29 mouse cellular contexts compared by ENCODE assay signal in genomic region chr5:149520806-149521205, GRCm38 (mm10). TPM values are rescaled to one million over a fixed set of nuclear protein-coding genes. Genes with fewer than 3 reads are reported as not detected.
A peak's percentile ranks its signal among the peaks of the same experiment; 100 is the strongest.
DNase-seq lines count a peak whose midpoint lies in the region; ATAC-seq and TF ChIP-seq lines count a peak whose summit lies in the region.
"Had no signal": no experiment of that assay in that cellular context is flagged by ENCODE, and none has a peak within 500 bp of the region (broad histone marks: within the 10 kb centered on the region; RNA-seq: fewer than 3 reads in every experiment).

No protein-coding gene starts in this region.

- TF ChIP-seq POLR2A in CH12.LX (IDR thresholded peaks at IDR 0.05; ENCODE audit: low read depth, low read length): no peak

- H3K9me3 ChIP-seq in hindbrain, embryonic 10.5 days: no peaks in the 10 kb centered on the region
- no peaks in the 10 kb centered on the region for H3K9me3 ChIP-seq in hindbrain, embryonic 14.5 days (ENCODE audit: control insufficient read depth, low read length)
- peaks cover 4% of the 10 kb centered on the region for H3K9me3 ChIP-seq in CH12.LX (replicated peaks; ENCODE audit: low read length)
- no peaks in the 10 kb centered on the region for H3K9me3 ChIP-seq in midbrain, embryonic 16.5 days (replicated peaks; ENCODE audit: control insufficient read depth, low read length, poor library complexity, severe bottlenecking)
- H3K9me3 ChIP-seq: embryonic facial prominence, embryonic 13.5 days; forebrain, embryonic 15.5 days; heart, embryonic 10.5 days; hindbrain, embryonic 13.5 days had no signal

- H3K9ac ChIP-seq in hindbrain, embryonic 14.5 days: no peak overlapping the region
- no peak overlapping the region for H3K9ac ChIP-seq in CH12.LX (ENCODE audit: insufficient read depth, low read depth)
- H3K9ac ChIP-seq in midbrain, embryonic 16.5 days (ENCODE audit: low read depth, low read length): no peak overlapping the region
- H3K9ac ChIP-seq: embryonic facial prominence, embryonic 13.5 days; forebrain, embryonic 15.5 days; hindbrain, embryonic 13.5 days had no signal

- in situ Hi-C loops in CH12.LX (cut with MboI; ENCODE audit: low pct_ligation_motif_present, low pct_unique_long_range_greater_than_20kb, low sequenced_read_pairs): loop anchor here (10.0 kb wide), 1 partner anchor 66 kb away; no protein-coding TSS in a partner anchor

- DNase-seq in hindbrain, embryonic 10.5 days (ENCODE audit: low spot score): no peak
- no peak for DNase-seq in hindbrain, embryonic 14.5 days (ENCODE audit: low spot score)
- peak; percentile 48 for DNase-seq in CH12.LX (ENCODE audit: extremely low read depth)
- no peak for DNase-seq in kidney, postnatal 14 days
- DNase-seq: adrenal gland, postnatal 10 days; B cell, adult 2 months; cerebellum, adult 18-20 months; cerebellum, adult 9-10 months; cerebellum, postnatal 14 days; gastrocnemius, postnatal 10 days; gastrocnemius, postnatal 36 days; heart, adult 2 months; kidney, adult 18-20 months had no signal

- TF ChIP-seq RAD21 in CH12.LX (IDR thresholded peaks at IDR 0.05; ENCODE audit: low read depth, low read length): no peak

- WGBS in hindbrain, embryonic 10.5 days: 85% methylated on average over 5 of the region's 5 CpGs
- WGBS in hindbrain, embryonic 14.5 days: 90% methylated on average over 5 of the region's 5 CpGs
- WGBS in midbrain, embryonic 16.5 days: 83% methylated on average over 5 of the region's 5 CpGs

- no peak for TF ChIP-seq CTCF in CH12.LX (conservative IDR thresholded peaks at IDR 0.05 in 1 of 2, IDR thresholded peaks at IDR 0.05 in 1 of 2; ENCODE audit: low read depth in 2 of 2, low read length in 2 of 2)

- ATAC-seq in hindbrain, embryonic 14.5 days (ENCODE audit: low FRiP score): no peak
- peak; percentile 29; the same call in 1 of the 2 replicates for ATAC-seq in common myeloid progenitor, adult 5-6 weeks (replicated peaks; ENCODE audit: low read depth, poor library complexity, severe bottlenecking)
- no peak for ATAC-seq in midbrain, embryonic 16.5 days
- ATAC-seq: forebrain, embryonic 15.5 days; hindbrain, postnatal 0 days; inflammation-experienced regulatory T-cells, adult 6 months; intestine, embryonic 16.5 days had no signal

- H3K27ac ChIP-seq in hindbrain, embryonic 10.5 days: peak overlapping the region; percentile 45; the same call in 1 of the 2 replicates
- no peak overlapping the region for H3K27ac ChIP-seq in hindbrain, embryonic 14.5 days
- no peak overlapping the region for H3K27ac ChIP-seq in CH12.LX (ENCODE audit: insufficient read depth, low read depth)
- H3K27ac ChIP-seq in midbrain, embryonic 16.5 days (ENCODE audit: low read length): no peak overlapping the region
- H3K27ac ChIP-seq: embryonic facial prominence, embryonic 13.5 days; forebrain, embryonic 15.5 days; heart, adult 2 months; heart, embryonic 10.5 days; heart, embryonic 13.5 days; hindbrain, postnatal 0 days had no signal

- H3K36me3 ChIP-seq in hindbrain, embryonic 10.5 days: no peaks in the 10 kb centered on the region
- no peaks in the 10 kb centered on the region for H3K36me3 ChIP-seq in hindbrain, embryonic 14.5 days (replicated peaks; ENCODE audit: control insufficient read depth, insufficient read depth)
- no peaks in the 10 kb centered on the region for H3K36me3 ChIP-seq in CH12.LX (replicated peaks in 1 of 2; ENCODE audit: control insufficient read depth in 1 of 2, insufficient read depth in 1 of 2, low read length in 1 of 2)
- no peaks in the 10 kb centered on the region for H3K36me3 ChIP-seq in midbrain, embryonic 16.5 days (ENCODE audit: control insufficient read depth, insufficient read depth, low read length)
- H3K36me3 ChIP-seq: embryonic facial prominence, embryonic 13.5 days; forebrain, embryonic 15.5 days; heart, embryonic 10.5 days; heart, embryonic 13.5 days; hindbrain, embryonic 13.5 days had no signal

- dilution Hi-C loops in CH12.LX (cut with MboI; ENCODE audit: extremely low pct_ligation_motif_present, extremely low pct_unique_long_range_greater_than_20kb, low sequenced_read_pairs): no loop called here

- no peak overlapping the region for H3K4me3 ChIP-seq in hindbrain, embryonic 10.5 days
- H3K4me3 ChIP-seq in hindbrain, embryonic 14.5 days (replicated peaks; ENCODE audit: low read length): no peak overlapping the region
- H3K4me3 ChIP-seq in CH12.LX (replicated peaks in 1 of 3; ENCODE audit: low read depth in 2 of 3, low read length in 2 of 3, poor library complexity in 1 of 3): no peak overlapping the region
- no peak overlapping the region for H3K4me3 ChIP-seq in midbrain, embryonic 16.5 days (ENCODE audit: low read depth, low read length)
- H3K4me3 ChIP-seq: embryonic facial prominence, embryonic 13.5 days; forebrain, embryonic 15.5 days; heart, adult 2 months; heart, embryonic 10.5 days; heart, embryonic 13.5 days; hindbrain, embryonic 13.5 days had no signal

- no peak overlapping the region for H3K4me2 ChIP-seq in hindbrain, embryonic 14.5 days (replicated peaks)
- H3K4me2 ChIP-seq in CH12.LX (ENCODE audit: insufficient read depth, low read depth, poor library complexity, severe bottlenecking): peak overlapping the region; percentile 6; the same call in 1 of the 2 replicates
- H3K4me2 ChIP-seq in midbrain, embryonic 16.5 days (ENCODE audit: low read length): no peak overlapping the region
- H3K4me2 ChIP-seq: embryonic facial prominence, embryonic 13.5 days; forebrain, embryonic 15.5 days; heart, embryonic 13.5 days; hindbrain, embryonic 13.5 days had no signal

- peaks cover 25% of the 10 kb centered on the region for H3K4me1 ChIP-seq in hindbrain, embryonic 10.5 days (replicated peaks)
- H3K4me1 ChIP-seq in hindbrain, embryonic 14.5 days (replicated peaks; ENCODE audit: control insufficient read depth, insufficient read depth, low read length): peaks cover 12% of the 10 kb centered on the region; the same call in 1 of the 2 replicates
- H3K4me1 ChIP-seq in CH12.LX (ENCODE audit: control insufficient read depth in 1 of 2, insufficient read depth in 2 of 2): peaks cover 7 to 42% of the 10 kb centered on the region in 2 experiments
- H3K4me1 ChIP-seq in midbrain, embryonic 16.5 days (ENCODE audit: control insufficient read depth, insufficient read depth, low read length): peaks cover 23% of the 10 kb centered on the region

- H3K27me3 ChIP-seq in hindbrain, embryonic 10.5 days (ENCODE audit: insufficient read depth, poor library complexity, severe bottlenecking): peaks cover 4% of the 10 kb centered on the region; the same call in 1 of the 2 replicates
- no peaks in the 10 kb centered on the region for H3K27me3 ChIP-seq in hindbrain, embryonic 14.5 days (ENCODE audit: control insufficient read depth, insufficient read depth, low read length)
- H3K27me3 ChIP-seq in CH12.LX (replicated peaks): no peaks in the 10 kb centered on the region
- no peaks in the 10 kb centered on the region for H3K27me3 ChIP-seq in midbrain, embryonic 16.5 days (ENCODE audit: control insufficient read depth, insufficient read depth, low read depth, low read length)
- H3K27me3 ChIP-seq: embryonic facial prominence, embryonic 13.5 days; forebrain, embryonic 15.5 days had no signal

- TF ChIP-seq EP300 in CH12.LX (IDR thresholded peaks at IDR 0.05; ENCODE audit: low read length): 0 out of 2 replicates have a peak, but pooled peaks have one; percentile 13

- H3K79me2 ChIP-seq in CH12.LX (replicated peaks; ENCODE audit: control insufficient read depth, extremely low read depth, insufficient read depth, poor library complexity, severe bottlenecking): no peaks in the 10 kb centered on the region

TF ChIP-seq in CH12.LX, 34 proteins besides CTCF, POLR2A, EP300 and RAD21:
- TF ChIP-seq PAX5 (IDR thresholded peaks at IDR 0.05; ENCODE audit: low read length): no peak
- TF ChIP-seq SMC3 (IDR thresholded peaks at IDR 0.05; ENCODE audit: low read depth, low read length): no peak
- no peak for TF ChIP-seq MAZ (IDR thresholded peaks at IDR 0.05; ENCODE audit: low read depth, low read length)
- no peak for TF ChIP-seq BHLHE40 (IDR thresholded peaks at IDR 0.05; ENCODE audit: low read depth, low read length)
- TF ChIP-seq UBTF (IDR thresholded peaks at IDR 0.05; ENCODE audit: low read depth, low read length): no peak
- TF ChIP-seq ZC3H11A (IDR thresholded peaks at IDR 0.05; ENCODE audit: low read depth, low read length): no peak
- TF ChIP-seq RCOR1 (conservative IDR thresholded peaks at IDR 0.05; ENCODE audit: low read depth, low read length): no peak
- no peak for TF ChIP-seq SIN3A (IDR thresholded peaks at IDR 0.05; ENCODE audit: low read length)
- no peak for TF ChIP-seq MAX (IDR thresholded peaks at IDR 0.05; ENCODE audit: low read length)
- no peak for TF ChIP-seq ZMIZ1 (IDR thresholded peaks at IDR 0.05; ENCODE audit: low read depth, low read length)
- TF ChIP-seq ELF1 (IDR thresholded peaks at IDR 0.05; ENCODE audit: low read depth, low read length): no peak
- TF ChIP-seq E2F4 (IDR thresholded peaks at IDR 0.05; ENCODE audit: insufficient replicate concordance, low read depth, low read length): no peak
- no peak for TF ChIP-seq NELFE (IDR thresholded peaks at IDR 0.05; ENCODE audit: low read depth, low read length)
- TF ChIP-seq TCF12 (IDR thresholded peaks at IDR 0.05; ENCODE audit: low read depth, low read length): no peak
TF ChIP-seq in CH12.LX: peak in this region for 0.

RNA-seq across cellular contexts. Expression of gene Wdr95, which starts 7.7 kb away (rescaled TPM):
- polyA plus RNA-seq in hindbrain, embryonic 10.5 days (2016; fragmentation: Nextera tagmentation; extraction: Ambion mirVana): 0.08 TPM in 1 of 2 replicates, not detected in the other
- polyA plus RNA-seq in hindbrain, embryonic 14.5 days (2014; fragmentation: Nextera tagmentation; extraction: Ambion mirVana): 0.36 TPM in 1 of 2 replicates, not detected in the other
- total RNA-seq in CH12.LX (2012; rRNA removed) (not detected in 2 replicates), CH12.LX (2014; rRNA removed) (not detected in 2 replicates)
- polyA plus RNA-seq in CH12.LX (2012; ENCODE audit: insufficient read length, low read depth): not detected in 2 replicates
- not detected in 2 replicates for total RNA-seq in common myeloid progenitor, adult 5-6 weeks (2017)
- polyA plus RNA-seq in midbrain, embryonic 16.5 days (2015; fragmentation: Nextera tagmentation; extraction: Ambion mirVana): 0.11 and 0.33 TPM in 2 replicates
- total RNA-seq: adrenal gland, adult 18-20 months; adrenal gland, postnatal 36 days; granulocyte monocyte progenitor cell, adult 5-6 weeks; heart, adult 2 months; heart, postnatal 25 days; hematopoietic stem cell, adult 5-6 weeks; hindbrain, postnatal 0 days; MEL had no signal
- polyA plus RNA-seq: heart, embryonic 10.5 days; heart, embryonic 13.5 days; intestine, embryonic 16.5 days had no signal
